Mouse (Mus musculus) mouse embryonic stem cell (cell line): Measurements from ENCODE around the gene Hist1h2bl.
"Not testable (repeated sequence)": the region's sequence is repeated elsewhere in the genome, so short reads cannot be mapped to it uniquely, and the experiment has no call there.

ENCODE experiments used
- in situ Hi-C, 2 experiments: fragments of 300-500 bp; cut with MboI; formaldehyde crosslinking; loops; 1 replicate in 1 of 2; 3 replicates in 1 of 2; pipeline ENCODE4 v1.14.3; 2019 to 2020; ENCODE audit warnings: low sequenced_read_pairs in 2 of 2, low pct_unique_long_range_greater_than_20kb in 1 of 2, mixed read lengths in 1 of 2; ENCODE audit not compliant: unreplicated experiment in 1 of 2

Hist1h2bl gene

GRCm38 (mm10) chr13:21727948-21728572, 12.1 kb upstream of the Hist1h2bl start:
- in situ Hi-C loops = no loop called here

GRCm38 (mm10) chr13:21722993-21723836, 7.3 kb upstream of the Hist1h2bl start:
- in situ Hi-C loops = no loop called here

GRCm38 (mm10) chr13:21722373-21722925, 6.5 kb upstream of the Hist1h2bl start:
- in situ Hi-C loops = no loop called here

- in situ Hi-C loops = not testable (repeated sequence)
Measured at GRCm38 (mm10) chr13:21721757-21722372, 5.9 kb upstream of the Hist1h2bl start, which contains the start of gene Hist1h2bm. Gene Hist1h2bm, plus strand, starts transcription at chr13:21722044.

- in situ Hi-C loops = not testable (repeated sequence)
Measured at GRCm38 (mm10) chr13:21721107-21721756, 5.3 kb upstream of the Hist1h2bl start.

- in situ Hi-C loops = loop anchor here in 1 of 2 experiments (10.0 kb wide), 1 partner anchor 316 kb away; the partner anchor contains the start of genes Hist1h2ah and Hist1h2bk
Measured at GRCm38 (mm10) chr13:21718381-21719080, 2.6 kb upstream of the Hist1h2bl start.

- in situ Hi-C loops = loop anchor here in 1 of 2 experiments (10.0 kb wide), 1 partner anchor 317 kb away; the partner anchor contains the start of genes Hist1h2ah and Hist1h2bk
Measured at GRCm38 (mm10) chr13:21717397-21718357, 1.7 kb upstream of the Hist1h2bl start, which contains the start of gene Hist1h3h. Gene Hist1h3h, plus strand, starts transcription at chr13:21717659.

GRCm38 (mm10) chr13:21716540-21717391, 823 bp upstream of the Hist1h2bl start:
- in situ Hi-C loops = loop anchor here in 1 of 2 experiments (10.0 kb wide), 1 partner anchor 318 kb away; the partner anchor contains the start of genes Hist1h2ah and Hist1h2bk

GRCm38 (mm10) chr13:21715131-21715863, 646 bp downstream of the Hist1h2bl start:
- in situ Hi-C loops = loop anchor here in 1 of 2 experiments (10.0 kb wide), 1 partner anchor 320 kb away; the partner anchor contains the start of genes Hist1h2ah and Hist1h2bk

- in situ Hi-C loops = loop anchor here (5.0 to 10.0 kb wide), 2 partner anchors 313 to 320 kb away; partner anchors contain the start of genes Hist1h2ah (in 1 of the 2) and Hist1h2bk (in 1 of the 2)
Measured at GRCm38 (mm10) chr13:21714725-21715124, 1.2 kb downstream of the Hist1h2bl start.

GRCm38 (mm10) chr13:21711698-21712097, 4.2 kb downstream of the Hist1h2bl start:
- in situ Hi-C loops = loop anchor here (5.0 to 10.0 kb wide), 2 partner anchors 316 to 323 kb away; partner anchors contain the start of genes Hist1h2ah (in 1 of the 2) and Hist1h2bk (in 1 of the 2)

- in situ Hi-C loops = loop anchor here (5.0 to 10.0 kb wide), 2 partner anchors 316 to 324 kb away; partner anchors contain the start of genes Hist1h2ah (in 1 of the 2) and Hist1h2bk (in 1 of the 2)
Measured at GRCm38 (mm10) chr13:21710821-21711525, 5.0 kb downstream of the Hist1h2bl start.

- in situ Hi-C loops = loop anchor here (5.0 to 10.0 kb wide), 2 partner anchors 317 to 325 kb away; partner anchors contain the start of genes Hist1h2ah (in 1 of the 2) and Hist1h2bk (in 1 of the 2)
Measured at GRCm38 (mm10) chr13:21710031-21710711, 5.8 kb downstream of the Hist1h2bl start.
